Mouse (Mus musculus) forebrain, embryonic 12.5 days (tissue): Measurements from ENCODE around the gene Ppp1r3d. TPM values are rescaled to one million over a fixed set of nuclear protein-coding genes. Genes with fewer than 3 reads are reported as not detected.

ENCODE experiments used
- ATAC-seq: fragments of 200-750 bp; cut with Nextera tagmentation; 2 replicates; pipeline ENCODE4 v1.8.0; 2017; ENCODE audit warnings: moderate TSS enrichment; ENCODE audit not compliant: low FRiP score
- H3K27ac ChIP-seq: fragments of 300-500 bp; sonication (generic); 2 replicates; pipeline ENCODE4 v1.5.1; 2016; ENCODE audit warnings: mild to moderate bottlenecking
- H3K27me3 ChIP-seq: fragments of 300-500 bp; sonication (generic); 2 replicates; pipeline ENCODE4 v1.6.1; 2016; ENCODE audit warnings: mild to moderate bottlenecking
- H3K36me3 ChIP-seq: fragments of 300-500 bp; sonication (generic); replicated peaks from 2 replicates; pipeline ENCODE4 v1.6.1; 2016; ENCODE audit warnings: mild to moderate bottlenecking
- H3K4me1 ChIP-seq: fragments of 300-500 bp; sonication (generic); 2 replicates; pipeline ENCODE4 v1.6.1; 2016
- H3K4me2 ChIP-seq: fragments of 300-500 bp; sonication (generic); 2 replicates; pipeline ENCODE4 v1.6.1; 2016; ENCODE audit warnings: mild to moderate bottlenecking, moderate library complexity
- H3K4me3 ChIP-seq: fragments of 300-500 bp; sonication (generic); replicated peaks from 2 replicates; pipeline ENCODE4 v1.5.1; 2016; ENCODE audit warnings: mild to moderate bottlenecking
- H3K9ac ChIP-seq: fragments of 300-500 bp; sonication (generic); 2 replicates; pipeline ENCODE4 v1.6.1; 2016; ENCODE audit warnings: mild to moderate bottlenecking
- H3K9me3 ChIP-seq: fragments of 300-500 bp; sonication (generic); 2 replicates; pipeline ENCODE4 v1.6.1; 2016
- WGBS: fragments of 180-500 bp; shearing (Covaris S2); methylation state at CpG from one replicate; pipeline ENCODE4 v1.1.7; 2016; 5-methylcytosine and 5-hydroxymethylcytosine counted together
- polyA plus RNA-seq: library from polyadenylated mRNA; unstranded; fragments of >200 nt; fragmentation: Nextera tagmentation; extraction: Ambion mirVana; gene quantifications from 2 replicates; pipeline ENCODE4 v1.2.1, GENCODE M21; 2016

Ppp1r3d gene
- polyA plus RNA-seq, 1 experiment from 2014 or later, result 1.5 TPM

DNA sequence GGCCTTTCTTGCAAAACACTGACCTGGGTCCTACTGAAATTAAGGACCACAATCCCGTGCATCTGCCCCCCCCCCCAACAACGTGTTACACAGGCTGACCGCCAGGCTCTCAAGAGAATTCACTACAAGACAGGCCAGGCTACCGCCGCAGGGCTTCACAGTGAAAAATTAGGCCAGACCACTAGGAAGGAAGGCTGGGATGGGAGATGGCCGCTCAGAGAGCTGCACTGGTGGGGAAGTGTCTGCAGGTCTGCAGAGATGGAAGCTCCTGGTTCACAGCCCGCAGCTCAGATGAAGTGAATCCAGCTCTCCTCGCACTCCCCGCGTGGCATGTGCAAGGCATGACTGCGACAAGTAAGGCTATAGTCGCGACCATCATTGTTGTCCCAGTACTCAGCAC lies 1.2 kb downstream of the Ppp1r3d start:
- H3K4me3 ChIP-seq, result peak overlapping the region; percentile 62
- peaks cover 40% of the 10 kb centered on the region for H3K27me3 ChIP-seq
- no peak for ATAC-seq
- no peaks in the 10 kb centered on the region for H3K36me3 ChIP-seq
- WGBS, result 70% methylated on average over 13 of the region's 13 CpGs
- H3K9me3 ChIP-seq, result no peaks in the 10 kb centered on the region
- no peak overlapping the region for H3K27ac ChIP-seq
- peak overlapping the region; percentile 96; the same call in 1 of the 2 replicates for H3K4me2 ChIP-seq
- peaks cover 20% of the 10 kb centered on the region for H3K4me1 ChIP-seq
- H3K9ac ChIP-seq, result no peak overlapping the region

DNA sequence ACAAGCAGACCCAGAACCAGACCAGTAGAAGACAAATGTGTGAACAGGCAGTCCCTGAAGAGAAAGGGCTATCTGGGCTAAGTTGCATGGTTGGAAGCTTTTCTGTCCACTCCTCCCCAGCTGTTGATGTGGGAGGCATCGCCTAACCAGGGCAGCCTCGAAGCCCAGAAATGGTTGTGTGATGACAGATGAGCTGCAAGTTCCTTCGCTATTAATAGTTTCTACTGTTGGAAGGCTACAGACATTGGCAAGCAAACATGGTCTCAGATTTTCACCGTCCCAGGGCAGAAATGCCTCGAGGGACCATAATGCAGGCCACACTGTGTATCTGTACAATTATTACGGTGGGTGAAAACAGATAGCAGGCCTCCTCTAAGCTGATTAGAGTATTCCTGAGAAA lies 1.7 kb downstream of the Ppp1r3d start:
- no peak overlapping the region for H3K27ac ChIP-seq
- no peak overlapping the region for H3K9ac ChIP-seq
- WGBS, result 80% methylated on average over 6 of the region's 6 CpGs
- H3K4me1 ChIP-seq, result peaks cover 20% of the 10 kb centered on the region
- no peak overlapping the region for H3K4me3 ChIP-seq
- H3K27me3 ChIP-seq, result peaks cover 40% of the 10 kb centered on the region
- no peaks in the 10 kb centered on the region for H3K36me3 ChIP-seq
- H3K4me2 ChIP-seq, result no peak overlapping the region
- ATAC-seq, result no peak
- H3K9me3 ChIP-seq, result no peaks in the 10 kb centered on the region

DNA sequence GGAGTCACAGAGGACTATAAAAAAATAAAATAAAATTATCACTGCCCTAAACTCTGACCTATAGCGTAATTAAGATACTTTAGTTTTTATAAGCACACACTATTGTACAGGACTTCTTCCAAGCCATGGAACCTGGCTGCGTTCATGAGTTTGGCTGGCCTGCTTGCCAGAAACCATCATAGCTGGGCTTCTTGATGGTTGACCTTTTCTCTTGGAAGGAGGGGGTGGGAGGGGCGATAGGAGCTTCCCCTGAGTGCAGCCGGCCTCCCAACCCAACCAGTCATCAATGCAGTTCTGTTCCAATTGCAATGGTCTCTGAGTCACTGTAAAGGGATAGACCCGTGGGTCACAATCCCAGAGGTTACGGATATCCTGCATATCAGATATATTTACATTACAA lies 4.0 kb downstream of the Ppp1r3d start:
- no peaks in the 10 kb centered on the region for H3K9me3 ChIP-seq
- peaks cover 40% of the 10 kb centered on the region for H3K27me3 ChIP-seq
- no peak overlapping the region for H3K27ac ChIP-seq
- H3K4me3 ChIP-seq, result no peak overlapping the region
- H3K4me1 ChIP-seq, result peaks cover 19% of the 10 kb centered on the region
- no peak overlapping the region for H3K9ac ChIP-seq
- H3K4me2 ChIP-seq, result no peak overlapping the region
- H3K36me3 ChIP-seq, result no peaks in the 10 kb centered on the region
- no peak for ATAC-seq
- 82% methylated on average over 6 of the region's 6 CpGs for WGBS

DNA sequence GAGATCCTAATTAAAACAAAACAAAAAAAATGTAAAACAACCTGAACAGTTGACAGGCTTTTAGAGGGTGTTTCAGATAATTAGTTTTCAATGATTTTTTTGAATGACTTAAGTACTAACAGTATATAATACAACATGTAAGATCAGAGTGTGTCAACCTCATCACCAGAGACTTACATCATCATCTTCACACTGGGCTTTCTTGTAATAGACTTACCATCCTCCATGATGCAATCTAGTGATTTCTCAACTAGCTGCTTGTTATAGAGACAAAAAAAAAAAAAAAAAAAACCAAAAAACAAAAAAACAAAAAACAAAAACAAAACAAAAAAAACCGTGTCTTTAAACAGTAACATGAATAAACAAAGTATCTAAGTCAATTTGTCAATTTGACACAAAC lies 5.2 kb downstream of the Ppp1r3d start:
- 71% methylated on average over 1 of the region's 1 CpGs for WGBS
- Histone ChIP-seq H3K9me3 (no peaks in the 10 kb centered on the region), H3K4me1 (peaks cover 7% of the 10 kb centered on the region), H3K4me3 (no peak overlapping the region), H3K27ac (no peak overlapping the region), H3K27me3 (peaks cover 28% of the 10 kb centered on the region), H3K9ac (no peak overlapping the region), H3K36me3 (no peaks in the 10 kb centered on the region), H3K4me2 (no peak overlapping the region)
- ATAC-seq, result no peak

DNA sequence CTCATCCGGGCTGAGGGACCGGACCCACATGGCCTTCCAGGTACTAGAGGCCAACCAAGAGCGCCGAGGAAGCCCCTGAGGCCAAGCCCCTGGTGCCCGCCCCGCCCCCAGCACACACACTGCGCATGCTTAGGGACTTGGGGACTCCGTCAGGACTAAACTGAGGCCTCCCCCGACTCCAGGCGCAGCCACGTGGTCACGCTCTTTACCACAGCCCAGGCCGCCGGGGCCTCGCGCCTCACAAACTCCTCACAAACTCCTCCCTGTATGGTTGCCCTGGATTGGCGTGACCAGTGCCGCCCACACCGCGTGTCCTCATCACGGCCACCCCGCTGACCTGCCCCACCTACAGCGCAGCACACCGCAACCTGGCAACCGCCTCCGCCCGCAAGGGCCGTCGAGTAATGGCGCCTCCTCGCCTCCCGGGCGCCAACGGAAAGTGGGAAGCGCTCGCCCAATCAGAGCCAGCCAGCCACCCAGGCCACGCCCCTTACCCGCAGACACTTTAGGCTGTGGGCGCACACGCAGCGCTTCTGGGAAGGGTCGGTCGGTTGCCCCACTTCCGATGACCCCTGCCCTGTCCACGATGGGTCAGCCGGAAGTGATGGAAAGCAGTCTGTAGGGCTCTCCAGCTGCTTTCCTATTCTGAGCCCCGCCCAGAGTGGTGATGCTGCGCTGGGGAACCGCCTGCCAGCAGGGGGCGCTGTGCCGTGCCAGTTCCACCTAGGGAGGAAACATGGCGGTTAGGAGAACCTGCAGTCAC lies 7.0 kb downstream of the Ppp1r3d start, which contains the start of gene Sycp2:
Gene Sycp2, minus strand, starts transcription at position 633 of the 763 bp plus-strand sequence.
- Histone ChIP-seq H3K36me3 (no peaks in the 10 kb centered on the region), H3K4me3 (no peak within 1 kb of the TSS), H3K9ac (no peak within 1 kb of the TSS), H3K9me3 (no peaks in the 10 kb centered on the region), H3K4me2 (no peak within 1 kb of the TSS), H3K4me1 (no peaks in the 10 kb centered on the region), H3K27ac (no peak within 1 kb of the TSS), H3K27me3 (peaks cover 11% of the 10 kb centered on the region)
- 87% methylated on average over 52 of the region's 52 CpGs for WGBS
- ATAC-seq, result peak; percentile 41; the same call in 1 of the 2 replicates

Other genes starting within 250 kb of the Ppp1r3d start
- gene Sycp2, start 6.8 kb downstream of the Ppp1r3d start, polyA plus RNA-seq, result 0.12 and 0.13 TPM in 2 replicates
- 1.1 and 1.2 TPM in 2 replicates for gene Fam217b, start 52 bp upstream of the Ppp1r3d start, polyA plus RNA-seq
- gene Cdh26, start 16.1 kb upstream of the Ppp1r3d start, polyA plus RNA-seq, result 0.37 and 0.40 TPM in 2 replicates